Mouse (Mus musculus): ENCODE results near the gene Vmn1r1. TPM values are rescaled to one million over a fixed set of nuclear protein-coding genes. Genes with fewer than 3 reads are reported as not detected.
A peak's percentile ranks its signal among the peaks of the same experiment; 100 is the strongest.

Gene Vmn1r1
- polyA plus RNA-seq, 1 experiment from 2014 or later = not detected

- Histone ChIP-seq H3K9me3 (replicated peaks; ENCODE audit: control insufficient read depth, low read length) (no peaks in the 10 kb centered on the region), H3K4me1 (ENCODE audit: control insufficient read depth, insufficient read depth, low read length) (peaks cover 8% of the 10 kb centered on the region; the same call in 1 of the 2 replicates), H3K27ac (ENCODE audit: low read depth, low read length) (no peak overlapping the region), H3K9ac (ENCODE audit: low read length) (no peak overlapping the region), H3K4me2 (ENCODE audit: low read length) (no peak overlapping the region), H3K36me3 (ENCODE audit: control insufficient read depth, insufficient read depth, low read length) (no peaks in the 10 kb centered on the region), H3K27me3 (replicated peaks; ENCODE audit: control insufficient read depth, insufficient read depth, low read length) (no peaks in the 10 kb centered on the region), H3K4me3 (ENCODE audit: low read depth, low read length) (no peak overlapping the region)
- 55% methylated on average over 7 of the region's 7 CpGs for WGBS
- ATAC-seq (peak; percentile 30; the same call in 1 of the 2 replicates), DNase-seq (ENCODE audit: low spot score) (peak; percentile 37)
These were observed 48.5 kb downstream of the Vmn1r1 start for GRCm38 (mm10) chr1:182115651-182116408.

DNA sequence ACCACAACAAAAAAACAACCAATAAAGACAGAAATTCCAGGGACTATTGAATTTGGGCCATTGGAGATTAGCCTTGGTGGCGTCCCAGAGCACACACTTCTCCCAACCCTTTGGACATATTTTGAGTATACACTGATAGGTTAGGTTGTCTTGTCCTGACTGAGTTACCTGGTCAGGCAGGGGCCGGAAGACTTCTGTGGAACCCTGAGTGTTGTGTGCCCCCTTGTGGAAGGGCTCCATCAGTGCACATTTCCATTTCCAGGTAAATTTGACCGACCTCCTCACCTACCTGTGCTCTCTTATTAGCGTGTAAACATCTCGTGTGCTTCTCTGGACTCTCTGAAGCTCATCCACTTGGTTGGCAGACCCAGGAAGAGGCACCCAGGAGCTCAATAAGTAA, 49.1 kb downstream of the Vmn1r1 start:
- Histone ChIP-seq H3K4me2 (ENCODE audit: low read length) (no peak overlapping the region), H3K36me3 (ENCODE audit: control insufficient read depth, insufficient read depth, low read length) (no peaks in the 10 kb centered on the region), H3K4me3 (ENCODE audit: low read depth, low read length) (no peak overlapping the region), H3K27ac (ENCODE audit: low read depth, low read length) (no peak overlapping the region), H3K4me1 (ENCODE audit: control insufficient read depth, insufficient read depth, low read length) (peaks cover 8% of the 10 kb centered on the region; the same call in 1 of the 2 replicates), H3K9me3 (replicated peaks; ENCODE audit: control insufficient read depth, low read length) (no peaks in the 10 kb centered on the region), H3K27me3 (replicated peaks; ENCODE audit: control insufficient read depth, insufficient read depth, low read length) (no peaks in the 10 kb centered on the region), H3K9ac (ENCODE audit: low read length) (no peak overlapping the region)
- DNase-seq (ENCODE audit: low spot score) = peak; percentile 36
- no peak for ATAC-seq
- 23% methylated on average over 5 of the region's 5 CpGs for WGBS

DNA sequence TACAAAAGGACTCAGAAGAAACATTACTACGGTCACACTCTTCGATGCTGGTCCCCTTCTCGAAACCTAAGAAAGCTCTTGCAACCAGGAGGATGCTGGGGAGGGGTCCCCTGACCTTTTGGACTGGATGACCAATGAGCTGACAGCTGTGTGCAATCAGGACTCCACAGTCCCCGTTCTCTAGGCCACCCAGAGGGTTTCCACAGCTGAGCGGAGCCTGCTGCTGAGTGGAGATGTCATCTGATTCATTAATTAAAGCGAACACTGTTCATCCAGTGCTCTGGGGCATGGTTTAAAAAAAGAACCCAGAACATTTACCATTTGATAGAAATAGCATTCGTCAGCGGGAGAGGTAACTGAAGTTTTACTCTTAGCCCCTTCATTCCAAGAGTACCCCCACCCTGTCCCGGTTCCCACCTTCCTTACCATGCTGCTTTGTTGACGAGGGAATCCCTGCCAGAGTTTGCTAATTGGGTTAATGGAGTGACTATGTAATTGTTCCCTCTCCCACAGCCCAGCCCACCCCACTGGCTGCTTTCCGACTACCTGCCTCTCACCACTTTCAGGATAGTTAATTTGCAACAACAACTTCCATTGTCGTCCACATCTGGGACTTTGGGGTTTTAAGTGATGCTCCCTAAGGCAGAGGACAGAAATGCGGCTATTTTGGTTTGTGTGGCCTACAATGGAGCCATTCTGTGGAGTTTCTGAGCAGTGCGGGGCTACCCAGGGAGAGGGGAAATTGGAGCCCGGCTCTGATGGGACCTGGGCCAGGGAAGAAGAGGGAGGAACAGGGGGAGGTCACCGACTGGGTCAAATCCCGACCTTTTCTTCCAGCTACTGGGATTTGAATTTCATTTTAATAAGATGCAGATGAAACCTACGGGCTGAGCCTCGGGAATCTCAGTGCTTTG, 50.4 kb downstream of the Vmn1r1 start:
- Histone ChIP-seq H3K36me3 (ENCODE audit: control insufficient read depth, insufficient read depth, low read length) (no peaks in the 10 kb centered on the region), H3K27ac (ENCODE audit: low read depth, low read length) (no peak overlapping the region), H3K4me3 (ENCODE audit: low read depth, low read length) (no peak overlapping the region), H3K9me3 (replicated peaks; ENCODE audit: control insufficient read depth, low read length) (no peaks in the 10 kb centered on the region), H3K27me3 (replicated peaks; ENCODE audit: control insufficient read depth, insufficient read depth, low read length) (no peaks in the 10 kb centered on the region), H3K4me1 (ENCODE audit: control insufficient read depth, insufficient read depth, low read length) (peaks cover 8% of the 10 kb centered on the region; the same call in 1 of the 2 replicates), H3K4me2 (ENCODE audit: low read length) (no peak overlapping the region), H3K9ac (ENCODE audit: low read length) (no peak overlapping the region)
- no peak for ATAC-seq
- peak; percentile 50 for DNase-seq (ENCODE audit: low spot score)
- WGBS = 17% methylated on average over 19 of the region's 19 CpGs

GRCm38 (mm10) chr1:182113131-182113530, 51.2 kb downstream of the Vmn1r1 start:
- Histone ChIP-seq H3K9me3 (replicated peaks; ENCODE audit: control insufficient read depth, low read length) (no peaks in the 10 kb centered on the region), H3K36me3 (ENCODE audit: control insufficient read depth, insufficient read depth, low read length) (no peaks in the 10 kb centered on the region), H3K9ac (ENCODE audit: low read length) (no peak overlapping the region), H3K4me1 (ENCODE audit: control insufficient read depth, insufficient read depth, low read length) (peaks cover 8% of the 10 kb centered on the region; the same call in 1 of the 2 replicates), H3K27me3 (replicated peaks; ENCODE audit: control insufficient read depth, insufficient read depth, low read length) (no peaks in the 10 kb centered on the region), H3K4me2 (ENCODE audit: low read length) (no peak overlapping the region), H3K4me3 (ENCODE audit: low read depth, low read length) (no peak overlapping the region), H3K27ac (ENCODE audit: low read depth, low read length) (no peak overlapping the region)
- 90% methylated on average over 11 of the region's 11 CpGs for WGBS
- no peak for DNase-seq (ENCODE audit: low spot score)
- no peak for ATAC-seq

- Histone ChIP-seq H3K27ac (ENCODE audit: low read depth, low read length) (no peak overlapping the region), H3K4me3 (ENCODE audit: low read depth, low read length) (no peak overlapping the region), H3K27me3 (replicated peaks; ENCODE audit: control insufficient read depth, insufficient read depth, low read length) (no peaks in the 10 kb centered on the region), H3K4me1 (ENCODE audit: control insufficient read depth, insufficient read depth, low read length) (peaks cover 8% of the 10 kb centered on the region; the same call in 1 of the 2 replicates), H3K9ac (ENCODE audit: low read length) (no peak overlapping the region), H3K4me2 (ENCODE audit: low read length) (no peak overlapping the region), H3K36me3 (ENCODE audit: control insufficient read depth, insufficient read depth, low read length) (no peaks in the 10 kb centered on the region), H3K9me3 (replicated peaks; ENCODE audit: control insufficient read depth, low read length) (no peaks in the 10 kb centered on the region)
- DNase-seq (ENCODE audit: low spot score) (no peak), ATAC-seq (no peak)
- 94% methylated on average over 15 of the region's 15 CpGs for WGBS
These were observed 51.9 kb downstream of the Vmn1r1 start for GRCm38 (mm10) chr1:182112385-182112784.

DNA sequence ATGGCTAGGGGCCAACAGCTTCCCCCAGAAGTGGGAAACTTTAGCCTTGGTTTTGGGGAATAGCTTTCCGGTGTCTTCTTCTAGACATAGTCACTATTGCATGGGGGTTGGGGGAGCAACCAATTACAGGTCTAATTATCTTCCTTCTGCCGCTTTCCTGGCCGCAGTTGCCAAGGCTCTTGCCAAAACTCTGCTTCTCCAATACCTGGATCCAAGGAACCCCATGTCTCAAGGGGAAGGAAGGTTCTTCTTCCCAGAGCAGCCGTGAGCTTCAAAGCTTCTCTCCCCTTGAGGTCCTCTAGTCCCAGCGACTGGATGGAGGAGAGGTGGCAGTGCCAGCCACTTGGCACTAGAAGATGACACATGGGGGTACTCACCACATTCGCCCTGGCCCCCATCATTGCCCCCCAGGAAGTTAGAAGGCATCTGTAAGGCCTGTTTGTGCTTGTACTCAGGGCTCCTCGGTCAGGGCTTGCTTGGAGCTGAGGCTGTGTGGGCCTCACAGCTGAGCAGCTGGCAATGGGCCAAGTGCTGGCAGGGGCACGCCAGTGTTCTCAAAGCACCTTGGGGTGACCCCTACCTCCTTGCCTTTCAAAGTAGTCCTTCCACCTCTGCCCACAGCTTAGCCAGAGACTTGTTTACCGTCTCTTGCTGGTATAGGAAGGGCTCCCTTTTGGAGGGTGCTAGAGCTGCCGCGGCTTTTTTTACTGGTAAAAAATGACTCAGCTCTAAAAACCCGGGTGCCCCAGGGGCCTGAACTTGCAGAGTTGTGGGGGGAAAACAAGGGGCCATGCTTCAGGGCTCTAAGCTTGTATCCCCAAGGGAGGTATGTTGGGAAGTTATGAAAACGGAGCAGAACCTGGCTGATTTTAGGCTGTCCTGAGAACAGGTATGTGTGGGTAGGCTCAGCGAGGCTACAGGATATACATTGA, 52.6 kb downstream of the Vmn1r1 start:
- H3K36me3 ChIP-seq (ENCODE audit: control insufficient read depth, insufficient read depth, low read length) = no peaks in the 10 kb centered on the region
- ATAC-seq (0 out of 2 replicates have a peak, but pooled peaks have one; percentile 38), DNase-seq (ENCODE audit: low spot score) (peak; percentile 44)
- H3K4me2 ChIP-seq (ENCODE audit: low read length) = no peak overlapping the region
- no peak overlapping the region for H3K4me3 ChIP-seq (ENCODE audit: low read depth, low read length)
- no peak overlapping the region for H3K27ac ChIP-seq (ENCODE audit: low read depth, low read length)
- H3K27me3 ChIP-seq (replicated peaks; ENCODE audit: control insufficient read depth, insufficient read depth, low read length) = no peaks in the 10 kb centered on the region
- H3K4me1 ChIP-seq (ENCODE audit: control insufficient read depth, insufficient read depth, low read length) = peaks cover 8% of the 10 kb centered on the region; the same call in 1 of the 2 replicates
- no peak overlapping the region for H3K9ac ChIP-seq (ENCODE audit: low read length)
- WGBS = 67% methylated on average over 14 of the region's 14 CpGs
- no peaks in the 10 kb centered on the region for H3K9me3 ChIP-seq (replicated peaks; ENCODE audit: control insufficient read depth, low read length)

DNA sequence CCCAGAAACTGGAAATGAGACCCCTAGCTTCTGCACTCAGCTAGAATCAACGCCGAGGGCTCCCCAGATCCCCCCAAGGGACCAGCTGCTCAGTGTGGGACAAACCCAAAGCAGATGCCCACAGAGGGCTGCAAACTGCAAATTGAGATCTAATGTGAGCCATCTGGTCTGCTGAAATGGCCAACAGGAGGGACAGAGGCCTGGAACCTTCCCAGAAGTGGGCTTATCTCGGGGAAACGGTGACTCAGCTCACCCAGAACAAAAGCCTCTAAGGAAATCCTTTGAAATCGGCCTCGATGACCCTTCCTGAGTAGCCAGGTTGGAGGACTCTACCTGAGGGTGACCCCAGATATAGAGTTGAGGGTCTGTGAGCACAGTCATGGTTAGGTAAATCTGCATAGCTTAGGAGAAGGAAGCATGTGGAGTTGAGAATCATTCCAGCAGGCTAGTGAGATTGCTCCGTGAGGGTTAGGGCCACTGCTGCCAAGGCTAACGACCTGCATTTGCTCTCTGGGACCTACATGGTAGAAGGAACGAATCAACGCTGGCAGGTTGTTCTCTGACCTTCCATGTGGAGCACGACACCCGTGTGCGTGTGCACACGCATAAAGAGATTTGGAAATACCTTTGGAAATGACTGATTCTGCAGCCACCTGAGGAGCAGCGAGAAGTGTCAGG, 53.4 kb downstream of the Vmn1r1 start:
- Histone ChIP-seq H3K27me3 (replicated peaks; ENCODE audit: control insufficient read depth, insufficient read depth, low read length) (no peaks in the 10 kb centered on the region), H3K9me3 (replicated peaks; ENCODE audit: control insufficient read depth, low read length) (no peaks in the 10 kb centered on the region), H3K4me2 (ENCODE audit: low read length) (no peak overlapping the region), H3K9ac (ENCODE audit: low read length) (no peak overlapping the region), H3K4me1 (ENCODE audit: control insufficient read depth, insufficient read depth, low read length) (peaks cover 8% of the 10 kb centered on the region; the same call in 1 of the 2 replicates), H3K27ac (ENCODE audit: low read depth, low read length) (no peak overlapping the region), H3K4me3 (ENCODE audit: low read depth, low read length) (no peak overlapping the region), H3K36me3 (ENCODE audit: control insufficient read depth, insufficient read depth, low read length) (no peaks in the 10 kb centered on the region)
- DNase-seq (ENCODE audit: low spot score) (peak; percentile 47), ATAC-seq (no peak)
- WGBS = 71% methylated on average over 15 of the region's 15 CpGs

GRCm38 (mm10) chr1:182110185-182110584, 54.1 kb downstream of the Vmn1r1 start:
- Histone ChIP-seq H3K4me1 (ENCODE audit: control insufficient read depth, insufficient read depth, low read length) (peaks cover 8% of the 10 kb centered on the region; the same call in 1 of the 2 replicates), H3K4me3 (ENCODE audit: low read depth, low read length) (no peak overlapping the region), H3K4me2 (ENCODE audit: low read length) (no peak overlapping the region), H3K36me3 (ENCODE audit: control insufficient read depth, insufficient read depth, low read length) (no peaks in the 10 kb centered on the region), H3K27me3 (replicated peaks; ENCODE audit: control insufficient read depth, insufficient read depth, low read length) (no peaks in the 10 kb centered on the region), H3K27ac (ENCODE audit: low read depth, low read length) (no peak overlapping the region), H3K9ac (ENCODE audit: low read length) (no peak overlapping the region), H3K9me3 (replicated peaks; ENCODE audit: control insufficient read depth, low read length) (no peaks in the 10 kb centered on the region)
- no peak for ATAC-seq
- WGBS = 88% methylated on average over 11 of the region's 11 CpGs
- no peak for DNase-seq (ENCODE audit: low spot score)

Data from forebrain, embryonic 14.5 days (tissue).